Mouse (Mus musculus) heart, postnatal 4 days (tissue): Measurements from ENCODE around the gene Prr15. TPM values are rescaled to one million over a fixed set of nuclear protein-coding genes. Genes with fewer than 3 reads are reported as not detected.

ENCODE experiments used
- DNase-seq: peaks from one replicate; pipeline ENCODE4 v3.0.0; 2021
- total RNA-seq, 2 experiments: library from RNA; stranded (reverse); gene quantifications; 2 replicates each; pipeline ENCODE4 v1.2.3; 2021

Gene Prr15
- total RNA-seq = 1 to 10 TPM; 6.6 to 7.2 TPM

GRCm38 (mm10) chr6:54325246-54325885 is at the start of gene Prr15:
Gene Prr15 (plus strand): TSS chr6:54325835.
- DNase-seq = no peak

GRCm38 (mm10) chr6:54277234-54277633 is 48.4 kb upstream of the Prr15 start:
- DNase-seq = no peak

DNA sequence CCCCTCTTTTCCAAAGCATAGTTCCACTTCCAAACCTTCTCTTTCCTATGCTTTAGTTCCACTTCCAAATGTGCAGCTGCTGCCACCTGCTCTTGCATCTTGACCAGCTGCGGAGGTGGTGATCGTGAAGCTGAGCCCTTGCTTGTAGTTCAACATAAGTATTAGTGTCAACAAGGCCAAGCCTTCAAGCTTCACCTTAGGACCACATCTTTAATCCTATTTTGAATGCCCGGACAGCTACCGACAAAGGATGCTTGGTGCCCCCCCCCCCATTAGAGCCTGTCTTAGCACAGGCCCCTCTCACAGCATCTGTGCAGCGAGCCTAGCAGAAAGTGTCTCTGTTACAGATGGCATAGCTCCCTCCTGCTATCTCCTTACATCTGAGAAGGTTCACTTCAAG is 47.8 kb upstream of the Prr15 start:
- peak; percentile 45 for DNase-seq

DNA sequence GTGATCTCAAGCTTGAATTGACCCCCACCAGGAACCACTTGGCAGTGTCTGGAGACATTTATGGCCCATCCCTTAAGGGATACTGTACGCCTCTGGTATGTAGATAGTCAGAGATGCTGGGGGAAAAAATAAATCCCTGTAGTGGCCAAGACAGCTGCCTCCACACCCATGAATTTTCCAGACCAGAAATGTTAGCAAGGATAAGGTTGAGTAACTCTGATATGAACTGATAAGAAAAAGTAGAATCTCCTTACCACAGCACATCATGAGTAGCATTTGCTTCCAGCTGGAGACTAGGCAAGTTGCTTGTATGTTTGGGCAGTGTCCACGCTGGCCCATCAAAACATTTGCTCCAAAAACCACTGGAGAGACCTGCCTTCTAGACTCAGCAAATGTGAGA is 47.0 kb upstream of the Prr15 start:
- no peak for DNase-seq

DNA sequence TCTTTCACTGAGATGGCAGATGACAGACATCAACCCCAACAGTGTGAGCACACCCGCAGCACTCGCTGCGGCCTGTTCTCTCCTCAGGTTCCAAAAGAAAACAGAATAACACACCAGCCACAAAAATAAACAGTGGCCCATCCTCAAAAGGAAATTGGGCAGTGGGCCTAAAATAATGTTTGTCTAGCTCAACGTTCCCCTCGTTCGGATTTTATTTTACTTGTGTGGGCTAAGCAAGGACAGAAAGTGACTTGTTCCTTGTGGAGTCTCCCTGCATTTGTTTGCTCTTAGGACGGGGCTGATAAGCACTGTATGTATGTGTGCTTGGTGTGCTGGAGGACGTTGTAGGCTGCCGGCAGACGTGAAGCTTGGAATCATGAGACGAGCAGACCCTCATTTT is 46.2 kb upstream of the Prr15 start:
- no peak for DNase-seq

DNA sequence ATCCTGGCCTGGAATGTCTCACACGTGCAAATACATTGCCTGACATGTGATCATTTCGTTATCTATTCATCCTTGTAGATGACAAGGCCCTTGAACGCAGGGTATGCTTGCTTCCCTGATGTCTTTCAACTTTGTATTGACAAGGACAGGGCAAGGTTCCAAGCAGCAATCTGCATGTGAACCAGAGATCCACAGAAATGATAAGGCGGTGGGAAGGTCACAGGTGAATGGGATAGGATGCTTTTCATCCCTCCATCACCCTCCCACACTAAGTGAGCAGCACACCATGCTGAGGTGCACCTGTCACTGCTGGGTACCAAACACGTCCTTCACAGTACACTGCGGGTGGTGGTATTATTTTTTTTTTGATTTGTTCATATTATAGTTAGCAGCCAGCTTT is 45.4 kb upstream of the Prr15 start:
- DNase-seq = no peak

- DNase-seq = no peak
Measured at GRCm38 (mm10) chr6:54283299-54283698, 42.3 kb upstream of the Prr15 start.

DNA sequence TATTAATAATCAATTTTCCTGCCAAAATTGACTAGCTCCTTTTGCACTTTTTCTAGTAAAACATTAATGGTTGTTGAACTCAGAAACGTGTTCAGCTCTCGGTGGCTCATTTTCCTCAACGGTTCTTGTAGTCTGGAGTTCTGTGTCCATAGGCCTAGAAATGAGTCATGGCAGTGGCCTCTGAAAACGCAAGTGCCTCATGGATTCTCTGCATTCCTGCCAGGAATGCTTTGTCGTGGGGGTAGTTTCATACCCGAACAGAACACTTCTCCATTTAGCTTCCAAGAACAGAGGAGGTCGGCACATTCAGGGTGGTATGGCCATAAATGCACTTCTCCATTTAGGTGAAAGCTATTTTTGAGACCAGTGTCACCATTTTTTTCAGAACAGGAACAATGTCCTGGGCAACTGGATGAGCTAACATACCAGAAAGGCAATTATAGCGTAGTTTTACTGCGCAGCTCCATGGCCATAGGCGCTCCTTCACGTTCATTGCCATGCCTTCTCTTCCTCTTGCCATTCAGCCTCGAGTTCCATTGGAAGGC is 41.4 kb upstream of the Prr15 start:
- no peak for DNase-seq

DNA sequence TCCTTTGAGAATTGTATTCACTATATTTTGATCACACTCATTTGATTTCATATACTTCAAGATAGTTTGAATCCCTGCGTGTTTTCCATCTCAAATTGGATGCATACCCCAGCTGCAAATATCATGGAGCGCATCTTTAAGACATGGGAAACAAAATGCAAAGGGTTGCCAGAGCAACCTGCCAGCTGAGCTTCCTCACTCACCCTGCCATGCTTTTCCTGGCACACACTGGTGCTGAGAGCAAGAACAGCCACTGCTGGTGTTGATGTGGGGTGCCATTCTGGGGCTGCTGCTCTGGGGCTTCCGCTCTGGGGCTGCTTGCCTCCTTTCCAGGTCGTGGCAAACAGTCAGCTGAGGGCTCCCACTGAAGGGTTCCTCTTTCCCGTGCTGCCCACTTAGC is 38.8 kb upstream of the Prr15 start:
- DNase-seq = no peak

- DNase-seq = no peak
Measured at GRCm38 (mm10) chr6:54289774-54290500, 35.7 kb upstream of the Prr15 start.

DNA sequence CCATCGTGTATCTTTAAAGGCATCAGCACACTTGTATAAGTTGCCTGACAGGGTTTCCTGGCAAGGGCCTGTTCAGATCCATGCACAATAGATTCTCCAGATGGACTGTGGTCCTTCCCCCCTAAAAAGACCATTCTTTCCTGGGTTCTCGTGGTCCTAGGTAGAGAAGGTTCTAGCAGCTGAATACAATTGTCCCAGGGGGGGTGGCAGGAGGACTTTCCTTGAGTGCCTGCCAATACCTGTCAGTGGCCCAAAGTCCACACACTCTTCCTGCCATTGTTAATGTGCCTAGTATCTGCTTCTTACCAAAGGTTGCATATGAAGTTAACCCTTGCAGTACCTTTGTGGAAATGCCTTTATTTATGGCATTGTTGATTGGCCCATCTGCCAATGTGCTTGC is 28.4 kb upstream of the Prr15 start:
- peak; percentile 31 for DNase-seq

DNA sequence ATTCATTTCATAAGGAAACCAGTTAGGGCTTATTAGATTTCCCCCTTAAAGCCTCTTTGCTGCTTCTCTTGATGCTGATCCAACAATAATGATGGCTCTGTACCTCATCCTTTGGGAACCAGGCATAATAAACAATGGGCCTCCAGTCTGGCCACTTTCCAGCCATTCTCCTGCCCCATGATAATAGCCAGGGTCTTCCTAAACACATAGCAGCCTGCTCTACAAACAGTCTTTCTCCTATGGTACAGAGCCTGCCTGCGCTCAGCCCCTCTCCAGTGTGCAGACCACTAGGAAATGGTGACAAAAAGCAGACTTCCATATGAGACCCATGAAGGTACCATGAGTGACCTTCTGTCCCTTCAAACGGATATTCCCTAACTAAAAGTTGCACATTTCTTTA is 26.2 kb upstream of the Prr15 start:
- peak; percentile 64 for DNase-seq

DNA sequence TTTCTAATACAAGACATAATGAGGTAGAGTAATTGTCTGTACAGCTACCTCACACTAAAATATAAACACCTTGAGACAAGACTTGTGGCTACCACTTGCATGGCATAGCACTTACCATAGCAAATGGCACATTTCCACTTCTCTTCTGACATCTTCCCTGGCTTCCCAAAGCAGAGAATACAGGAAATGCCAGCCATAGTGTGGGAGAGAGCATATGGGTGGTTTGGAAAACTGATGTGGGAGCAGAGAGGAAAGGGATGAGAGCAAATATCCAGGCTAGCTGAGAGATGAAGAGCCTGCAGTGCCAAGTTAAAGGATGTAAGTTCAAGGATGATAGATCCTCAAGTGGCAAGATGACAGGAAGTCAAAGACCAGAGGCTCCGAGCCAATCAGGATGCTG is 19.9 kb upstream of the Prr15 start:
- no peak for DNase-seq

GRCm38 (mm10) chr6:54313071-54313470 is 12.6 kb upstream of the Prr15 start:
- no peak for DNase-seq

DNA sequence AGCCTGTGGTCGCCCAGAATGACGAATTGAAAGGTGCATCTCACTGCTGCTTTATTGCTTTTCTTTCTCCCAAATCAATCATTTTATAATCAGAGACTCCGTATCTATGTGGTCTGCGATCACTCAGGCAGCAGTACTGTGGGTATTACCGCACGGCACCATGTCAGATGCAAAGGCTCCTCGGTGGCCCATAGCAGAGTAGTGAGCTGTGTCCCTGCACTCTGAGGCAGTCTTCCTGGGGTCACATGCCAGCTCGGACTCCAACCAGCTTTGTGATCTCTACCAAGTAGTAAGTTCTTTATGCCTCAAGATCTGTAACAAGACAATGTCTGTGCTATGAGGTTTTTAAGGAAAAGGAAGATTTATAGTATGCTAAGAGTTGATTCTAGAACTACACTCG is 7.0 kb upstream of the Prr15 start:
- no peak for DNase-seq

- no peak for DNase-seq
Measured at GRCm38 (mm10) chr6:54319198-54319597, 6.4 kb upstream of the Prr15 start.

GRCm38 (mm10) chr6:54320236-54320635 is 5.4 kb upstream of the Prr15 start:
- no peak for DNase-seq

- peak; percentile 63 for DNase-seq
Measured at GRCm38 (mm10) chr6:54326671-54327625, 1.3 kb downstream of the Prr15 start.

DNA sequence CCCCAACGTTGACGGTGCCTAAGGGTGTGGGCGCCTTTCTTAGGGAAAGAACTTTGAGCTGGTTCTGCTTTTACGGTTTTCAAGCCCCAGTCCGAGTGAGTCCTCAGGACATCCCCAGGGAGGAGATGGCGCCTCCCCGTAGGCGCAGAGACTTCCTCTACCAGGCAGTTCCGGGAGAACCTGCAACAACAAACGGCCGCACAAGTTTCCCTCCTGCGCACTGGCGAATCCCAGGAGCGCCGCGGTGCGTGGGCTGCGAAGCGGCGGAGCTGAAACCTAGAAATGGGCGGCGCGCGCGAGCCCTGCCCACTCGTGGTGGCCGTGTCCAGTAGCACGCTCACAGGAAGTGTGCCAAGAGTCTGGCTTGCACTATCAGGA is 2.0 kb downstream of the Prr15 start:
- peak; percentile 78 for DNase-seq

- no peak for DNase-seq
Measured at GRCm38 (mm10) chr6:54328783-54329182, 3.1 kb downstream of the Prr15 start.

- DNase-seq = no peak
Measured at GRCm38 (mm10) chr6:54329598-54329997, 4.0 kb downstream of the Prr15 start.

- no peak for DNase-seq
Measured at GRCm38 (mm10) chr6:54330166-54330565, 4.5 kb downstream of the Prr15 start.

- no peak for DNase-seq
Measured at GRCm38 (mm10) chr6:54331765-54332164, 6.1 kb downstream of the Prr15 start.
